Mouse (Mus musculus) urinary bladder, adult 2 months (tissue): ENCODE measurements around the gene Zfp346. TPM values are rescaled to one million over a fixed set of nuclear protein-coding genes. Genes with fewer than 3 reads are reported as not detected.

Source experiments
- DNase-seq: peaks from one replicate; pipeline ENCODE4 v3.0.0; 2022; ENCODE audit warnings: low spot score
- polyA plus RNA-seq: library from polyadenylated mRNA; depleted of rRNA; stranded (reverse); fragments of >200 nt; gene quantifications from 2 replicates; pipeline ENCODE4 v1.2.3, GENCODE M21; 2012

Zfp346 gene
- polyA plus RNA-seq, 1 experiment = 30.0 TPM

GRCm38 (mm10) chr13:55152621-55153415 is 47.7 kb downstream of the Zfp346 start, which contains the start of gene Fgfr4:
Fgfr4 (plus strand) TSS chr13:55152640.
- DNase-seq = no peak

- no peak for DNase-seq
Observed at GRCm38 (mm10) chr13:55153951-55154350, 48.8 kb downstream of the Zfp346 start.

GRCm38 (mm10) chr13:55162365-55162764 is 57.3 kb downstream of the Zfp346 start:
- no peak for DNase-seq

- DNase-seq = no peak
Observed at GRCm38 (mm10) chr13:55163553-55163952, 58.4 kb downstream of the Zfp346 start.

- DNase-seq = no peak
Observed at GRCm38 (mm10) chr13:55165831-55166339, 60.8 kb downstream of the Zfp346 start.

- DNase-seq = no peak
Observed at GRCm38 (mm10) chr13:55166806-55167725, 62.0 kb downstream of the Zfp346 start.

- no peak for DNase-seq
Observed at GRCm38 (mm10) chr13:55167798-55168197, 62.7 kb downstream of the Zfp346 start.

GRCm38 (mm10) chr13:55168255-55168654 is 63.1 kb downstream of the Zfp346 start:
- DNase-seq = no peak

- DNase-seq = no peak
Observed at GRCm38 (mm10) chr13:55168958-55169369, 63.9 kb downstream of the Zfp346 start.

- DNase-seq = no peak
Observed at GRCm38 (mm10) chr13:55171517-55172335, 66.6 kb downstream of the Zfp346 start.

- DNase-seq = no peak
Observed at GRCm38 (mm10) chr13:55172336-55172770, 67.2 kb downstream of the Zfp346 start.

GRCm38 (mm10) chr13:55174347-55174746 is 69.2 kb downstream of the Zfp346 start:
- no peak for DNase-seq

- no peak for DNase-seq
Observed at GRCm38 (mm10) chr13:55176265-55176664, 71.2 kb downstream of the Zfp346 start.

GRCm38 (mm10) chr13:55177903-55178496 is 72.9 kb downstream of the Zfp346 start:
- no peak for DNase-seq

- no peak for DNase-seq
Observed at GRCm38 (mm10) chr13:55178556-55178955, 73.4 kb downstream of the Zfp346 start.

- DNase-seq = no peak
Observed at GRCm38 (mm10) chr13:55179591-55179990, 74.5 kb downstream of the Zfp346 start.

- DNase-seq = no peak
Observed at GRCm38 (mm10) chr13:55181786-55182172, 76.7 kb downstream of the Zfp346 start.

GRCm38 (mm10) chr13:55182173-55182894 is 77.2 kb downstream of the Zfp346 start:
- DNase-seq = peak; percentile 67

- no peak for DNase-seq
Observed at GRCm38 (mm10) chr13:55183382-55183781, 78.3 kb downstream of the Zfp346 start.
